Mouse (Mus musculus): ENCODE results near the gene Glp2r.

The Glp2r gene

DNA sequence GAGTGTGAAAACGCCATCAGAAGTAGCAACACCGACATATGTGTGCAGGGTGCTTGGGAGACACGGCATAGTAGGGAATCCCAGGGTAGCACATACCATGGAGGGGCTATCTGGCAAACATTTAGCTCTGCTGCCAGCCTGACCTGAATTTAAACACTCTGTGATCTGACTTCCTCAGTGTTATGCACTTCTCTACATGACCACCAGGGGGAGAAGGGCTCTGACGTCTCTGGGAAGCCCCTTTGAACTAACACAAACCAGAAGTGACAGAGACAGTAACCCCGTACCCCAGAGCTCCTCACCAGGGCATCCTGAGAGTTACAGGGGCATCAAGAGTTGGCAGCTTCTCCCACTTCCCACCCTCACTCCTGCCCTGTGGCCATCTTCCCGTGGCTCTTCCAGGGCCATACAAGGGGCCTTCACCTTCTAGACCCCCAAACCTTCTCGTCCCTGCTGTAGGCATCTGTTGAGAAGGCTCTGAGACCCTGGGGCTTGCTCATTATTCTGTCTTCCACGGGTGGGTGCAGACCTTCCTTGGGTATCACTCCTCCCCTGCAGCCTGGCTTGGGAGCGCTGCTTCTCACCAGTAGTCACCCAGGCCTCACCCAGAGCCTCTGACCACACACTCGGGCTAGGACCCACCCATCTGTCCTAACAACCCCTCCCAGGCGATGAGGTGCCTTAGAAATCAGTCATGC, 113.1 kb downstream of the Glp2r start:
- no peak for DNase-seq

DNA sequence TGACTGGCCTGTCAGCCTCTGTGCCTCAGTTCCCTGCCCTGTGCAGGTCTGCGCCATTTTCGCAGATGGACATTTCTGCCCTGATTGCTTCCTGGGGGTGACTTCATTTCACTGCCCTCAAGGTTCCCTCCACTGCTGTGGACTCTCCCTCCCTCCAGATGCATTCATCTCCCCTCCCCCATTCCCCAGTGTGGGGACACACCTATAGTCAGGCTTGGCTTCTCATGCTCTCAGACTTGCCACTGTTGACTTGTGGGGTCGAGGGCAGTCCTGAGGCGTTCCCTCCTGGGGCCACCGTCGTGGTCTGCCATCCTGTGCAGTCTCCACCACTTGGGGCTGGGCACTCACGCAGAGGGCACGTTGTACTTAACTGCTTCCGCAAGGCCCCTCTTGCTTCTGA, 114.1 kb downstream of the Glp2r start:
- DNase-seq = no peak

DNA sequence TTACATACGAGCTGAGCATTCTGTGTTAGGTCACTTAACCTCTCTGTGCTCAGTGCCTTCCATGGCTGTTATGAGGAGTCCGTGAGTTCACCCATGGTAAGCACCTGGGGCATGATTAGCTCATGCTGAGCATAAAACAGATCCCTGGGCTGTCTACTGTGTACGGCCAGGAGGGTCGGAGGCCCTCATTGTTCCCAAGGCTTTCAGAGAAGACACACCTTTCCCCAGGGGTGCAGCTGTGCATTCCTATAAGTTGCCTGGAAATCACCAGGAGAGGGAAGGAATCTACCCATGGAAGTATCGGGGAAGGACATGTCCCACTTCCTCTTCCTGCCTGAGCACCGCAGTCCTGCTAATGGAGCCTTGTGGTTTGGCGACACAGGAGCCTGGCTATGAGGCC, 114.6 kb downstream of the Glp2r start:
- no peak for DNase-seq

DNA sequence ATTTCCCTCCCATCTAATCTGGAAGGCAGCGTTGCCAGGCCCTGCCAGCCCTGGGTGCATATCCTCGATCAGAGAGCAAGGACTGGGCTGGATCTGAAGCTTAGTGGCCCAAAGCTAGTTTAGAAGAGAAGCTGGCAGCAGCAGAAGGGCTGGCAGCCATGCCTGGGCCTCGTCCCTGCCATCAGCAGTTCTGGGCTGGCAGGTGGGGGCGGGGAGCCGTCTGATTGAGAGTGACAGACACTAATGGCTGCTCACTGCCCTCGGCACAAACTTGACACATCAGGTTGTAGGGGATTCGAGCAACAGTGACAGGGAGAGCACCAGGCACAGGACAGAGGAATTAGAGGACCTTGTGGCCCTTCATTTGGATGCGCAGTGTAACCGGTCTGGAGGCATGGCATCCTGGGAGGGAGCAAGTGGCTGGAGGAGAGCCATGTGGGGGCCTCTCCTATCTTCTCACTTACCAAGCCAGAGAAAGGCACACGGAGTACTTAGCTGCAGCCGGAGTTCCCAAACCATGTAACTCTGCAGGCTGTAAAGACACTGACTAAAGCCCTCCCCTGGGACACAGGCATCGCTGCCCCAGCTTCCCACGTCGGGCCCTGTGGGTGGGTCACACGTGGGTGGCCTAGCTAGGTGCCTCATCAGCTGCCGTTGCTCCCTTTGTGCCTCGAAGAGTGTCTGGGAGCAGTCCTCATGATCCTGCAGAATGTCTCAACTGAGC, 115.6 kb downstream of the Glp2r start:
- DNase-seq = no peak

DNA sequence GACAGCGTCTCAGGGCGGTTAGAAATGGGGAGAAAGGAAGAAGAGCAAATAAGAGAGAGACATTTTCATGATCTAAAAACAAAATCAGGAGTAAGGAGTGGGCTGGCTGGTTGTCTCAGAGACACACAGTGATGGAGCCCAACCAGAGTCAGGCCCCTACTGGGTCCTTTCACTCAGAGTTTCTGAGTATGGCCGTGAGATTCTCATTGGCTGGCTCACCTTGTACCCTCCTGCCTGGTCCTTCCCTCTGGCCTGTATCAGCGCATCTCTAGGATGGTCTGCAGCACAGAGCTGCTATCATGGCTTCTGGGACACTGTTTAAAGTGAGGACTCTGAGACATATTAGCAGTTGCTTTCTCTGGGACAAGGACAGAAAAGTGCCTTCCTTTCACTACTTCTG, 116.4 kb downstream of the Glp2r start:
- no peak for DNase-seq

DNA sequence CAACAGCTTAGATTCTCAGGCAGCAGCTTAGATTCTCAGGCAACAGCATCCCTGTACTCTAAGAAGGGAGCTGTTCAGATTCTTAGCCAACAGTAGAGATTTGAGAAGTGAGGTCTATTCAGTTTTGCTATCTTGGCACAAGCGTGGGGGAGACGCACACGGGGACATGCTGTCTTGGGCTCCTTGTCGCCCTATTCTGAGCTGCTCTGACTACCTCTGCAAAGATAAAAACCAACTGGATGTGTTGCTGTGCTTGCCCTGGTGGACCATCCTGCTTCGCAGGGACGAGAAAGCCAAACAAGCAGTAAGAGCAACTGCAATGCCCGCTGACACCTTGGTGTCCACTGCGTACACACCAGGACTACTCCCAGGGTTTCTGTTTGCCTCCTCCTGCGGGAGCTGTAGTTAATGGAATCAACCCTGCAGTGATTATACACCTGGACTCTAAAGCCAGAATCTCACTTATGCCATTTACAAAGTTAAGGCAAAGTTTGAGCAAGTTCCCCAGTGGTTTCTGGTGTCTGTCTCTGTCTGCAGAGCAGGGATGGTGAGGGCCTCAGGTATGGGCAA, 117.3 kb downstream of the Glp2r start:
- DNase-seq = no peak

DNA sequence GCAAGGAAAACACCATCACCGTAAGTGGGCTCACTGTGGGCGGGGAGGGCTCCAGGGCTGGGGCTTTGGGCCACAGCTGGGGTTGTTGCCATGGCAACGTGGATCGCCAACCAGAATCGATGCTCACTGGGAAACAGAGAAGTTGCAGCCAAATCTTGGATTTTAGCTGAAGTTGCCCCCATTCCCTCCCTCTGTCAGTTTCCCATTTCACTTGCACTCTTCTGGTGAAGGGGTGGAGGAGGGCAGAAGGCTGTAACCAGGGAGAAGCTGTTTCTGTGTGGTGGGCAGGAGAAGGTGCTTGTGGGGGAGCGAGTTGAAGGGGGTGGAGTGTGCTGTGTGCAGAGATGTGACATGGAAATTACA, 118.1 kb downstream of the Glp2r start:
- no peak for DNase-seq

DNA sequence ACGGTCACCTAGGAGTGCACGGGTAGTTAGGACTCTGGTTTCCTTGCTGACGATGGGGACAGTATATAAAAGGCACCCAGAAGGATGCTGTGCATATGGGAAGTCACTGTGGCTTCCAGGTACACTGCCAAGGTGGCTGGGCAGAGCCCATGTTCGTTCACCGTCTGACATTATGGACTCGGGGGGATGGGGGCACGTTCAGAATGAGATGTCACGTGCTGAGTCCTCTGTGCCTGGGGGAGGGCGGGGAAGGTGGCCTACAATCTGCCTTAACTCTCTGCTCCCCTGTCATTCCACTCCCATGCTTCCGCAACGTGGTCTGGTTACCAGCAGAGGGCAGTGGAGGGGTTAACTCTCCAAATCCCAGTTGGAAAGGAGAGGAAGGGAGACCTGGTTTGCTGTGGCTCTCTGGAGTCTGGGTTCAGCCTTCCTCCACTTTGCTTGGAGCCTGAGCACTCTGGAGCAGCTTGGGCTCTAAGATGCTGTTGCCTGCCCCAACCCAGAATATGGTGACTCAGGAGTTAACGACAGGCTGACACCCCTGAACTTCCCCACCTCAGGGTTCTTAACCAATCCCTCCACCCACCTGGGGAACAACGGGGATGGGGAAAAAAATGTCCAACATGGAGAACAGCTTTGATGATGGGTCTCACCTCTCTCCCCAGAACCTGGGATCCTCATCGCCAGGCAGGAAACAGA, 118.6 kb downstream of the Glp2r start:
- peak; percentile 49 for DNase-seq

DNA sequence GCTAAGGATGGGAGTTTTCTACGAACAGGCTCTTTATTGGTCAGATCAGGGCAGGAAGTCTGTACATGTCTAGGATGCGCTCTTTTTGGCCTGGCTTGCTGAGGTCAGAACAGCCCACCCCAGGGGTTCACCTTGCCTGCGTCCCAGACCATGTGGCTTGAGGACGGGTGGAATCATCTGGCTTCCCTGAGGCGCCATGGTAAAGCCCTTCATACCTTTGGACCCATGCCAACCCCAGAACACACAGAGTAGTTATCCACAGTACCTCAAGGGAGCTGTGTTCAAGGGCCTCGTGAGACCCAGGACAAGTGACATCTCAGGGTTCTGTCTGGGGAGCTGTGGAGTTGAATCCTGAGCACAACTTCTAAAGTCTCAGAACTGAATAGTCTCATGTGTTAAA, 119.2 kb downstream of the Glp2r start:
- no peak for DNase-seq

DNA sequence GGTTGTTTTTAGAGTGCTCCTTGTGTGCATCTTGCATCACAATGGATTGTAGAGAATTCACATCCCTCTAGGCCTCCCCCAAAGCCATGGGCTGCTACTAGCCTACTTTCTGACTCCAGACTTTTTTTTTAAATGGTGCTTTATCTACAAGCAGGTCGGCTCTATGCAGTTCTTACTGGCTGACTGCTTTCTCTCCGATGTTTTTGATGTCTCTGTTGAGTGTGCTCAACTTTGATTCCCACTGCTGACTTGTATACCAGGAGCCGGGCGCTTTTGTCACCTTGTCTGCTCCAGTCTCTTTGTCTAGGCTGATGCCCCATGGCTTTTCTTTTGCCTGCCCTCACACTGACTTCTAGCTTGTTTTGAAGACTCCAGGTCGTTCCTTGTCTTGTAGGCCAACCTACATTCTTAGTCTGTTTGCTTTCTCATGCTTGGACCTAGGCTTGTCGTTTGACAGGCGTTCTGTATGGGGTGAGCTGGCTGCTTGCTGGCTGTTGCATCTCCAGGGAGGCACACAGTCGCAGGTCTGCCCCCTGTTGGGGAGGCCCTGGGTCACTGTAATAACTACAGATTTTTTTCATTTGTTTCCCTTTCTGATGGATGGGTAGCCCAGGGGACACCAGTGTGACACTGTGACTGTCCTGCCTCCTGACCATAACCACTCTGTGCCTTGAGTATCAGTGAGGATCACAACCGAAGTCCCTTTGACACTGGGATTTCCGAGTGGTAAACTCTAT, 120.8 kb downstream of the Glp2r start:
- no peak for DNase-seq

DNA sequence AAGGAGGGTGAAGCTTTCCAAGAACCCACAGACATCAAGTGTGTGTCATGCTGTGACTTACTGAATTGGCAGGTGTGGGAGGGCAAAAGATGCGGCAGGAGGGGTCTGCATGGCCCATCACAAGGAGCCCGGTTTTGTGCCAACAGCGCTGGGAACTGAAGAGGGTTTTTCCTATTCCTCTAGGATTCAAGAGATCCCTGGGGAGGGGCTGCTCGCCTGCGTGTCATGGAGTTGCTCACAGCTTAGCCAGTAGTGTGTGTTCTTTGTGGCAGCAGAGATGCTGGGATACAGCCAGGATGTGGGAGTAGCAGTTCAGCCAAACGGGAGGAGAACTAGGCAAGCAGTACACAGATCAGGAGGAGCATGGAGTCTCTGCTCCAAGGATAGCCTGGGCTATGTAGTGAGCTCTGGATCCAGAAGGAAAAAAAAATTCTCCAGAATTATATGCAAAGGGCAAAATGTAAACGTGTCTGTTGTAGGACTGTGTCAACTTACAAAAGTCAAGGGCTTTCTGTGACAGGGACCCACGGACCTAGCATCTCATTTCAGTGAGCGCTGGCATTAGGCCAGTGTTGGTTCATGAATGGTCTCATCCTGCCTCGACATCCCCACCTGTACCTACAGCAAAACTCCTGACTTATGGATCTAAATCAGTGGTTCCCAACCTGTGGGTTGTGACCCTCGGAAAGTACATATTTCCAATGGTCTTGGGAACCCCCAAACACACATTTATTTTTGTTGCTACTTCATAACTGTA, 122.1 kb downstream of the Glp2r start:
- peak; percentile 57 for DNase-seq

DNA sequence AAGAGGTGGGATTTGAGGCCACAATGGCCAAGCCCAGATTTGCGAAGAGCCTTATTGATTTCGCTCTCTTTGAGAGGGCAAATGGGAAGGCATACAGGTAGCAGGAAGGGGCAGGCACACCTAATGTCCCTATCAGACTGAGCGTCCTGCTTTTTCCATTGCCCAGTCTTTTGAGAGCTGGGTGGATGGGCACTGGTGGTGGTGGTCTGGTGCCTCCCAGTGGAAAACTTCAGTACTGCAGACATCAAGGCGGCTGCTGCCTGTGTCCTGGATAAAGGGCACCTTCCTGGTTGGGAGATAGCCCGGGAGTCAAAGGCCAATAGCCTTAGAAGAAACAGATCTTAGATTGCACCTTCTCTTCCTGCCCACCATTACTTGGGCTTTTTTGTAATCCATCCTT, 123.2 kb downstream of the Glp2r start:
- DNase-seq = peak; percentile 56

DNA sequence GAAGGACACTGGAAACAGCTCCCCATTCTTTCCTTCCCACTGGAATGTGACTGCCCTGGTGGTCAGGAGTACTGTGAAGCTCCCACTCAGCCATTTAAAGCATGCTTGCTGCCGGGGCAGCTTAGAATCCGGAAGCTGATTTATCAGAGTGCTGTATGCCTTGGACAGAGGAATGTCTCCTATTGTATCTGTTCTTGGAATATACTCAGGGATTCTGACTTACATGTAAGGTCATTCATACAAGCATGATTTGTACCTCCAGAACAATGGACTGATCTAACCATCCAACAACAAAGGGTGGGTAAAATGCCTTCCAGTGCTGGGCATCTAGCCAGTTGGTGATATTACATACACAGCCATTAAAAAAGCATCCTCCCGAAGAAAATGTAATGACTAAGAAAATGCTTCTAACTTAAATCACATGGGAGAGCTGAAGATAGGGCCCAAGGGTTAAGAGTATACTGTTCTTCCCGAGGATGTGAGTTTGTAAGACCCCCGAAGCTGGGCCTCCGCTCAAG, 126.3 kb downstream of the Glp2r start:
- DNase-seq = no peak

DNA sequence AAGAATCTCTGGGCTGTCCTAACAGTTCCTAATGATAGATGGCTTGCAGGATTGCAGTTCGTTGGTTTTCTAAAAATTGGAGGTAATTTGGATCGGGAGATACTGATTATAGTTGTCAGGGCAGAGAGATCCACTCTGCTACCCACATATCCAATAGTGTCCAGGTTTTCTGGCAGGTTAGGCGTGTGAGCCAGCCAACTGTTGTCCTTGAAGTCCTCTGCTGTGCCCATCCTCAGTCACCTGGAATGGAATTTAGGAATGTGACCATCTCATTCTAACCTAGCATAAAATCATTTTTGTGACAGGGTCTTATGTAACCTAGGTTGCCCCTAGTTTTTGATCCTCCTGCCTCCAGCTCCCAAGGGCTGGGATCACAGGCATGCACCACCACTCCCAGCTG, 127.5 kb downstream of the Glp2r start:
- no peak for DNase-seq

DNA sequence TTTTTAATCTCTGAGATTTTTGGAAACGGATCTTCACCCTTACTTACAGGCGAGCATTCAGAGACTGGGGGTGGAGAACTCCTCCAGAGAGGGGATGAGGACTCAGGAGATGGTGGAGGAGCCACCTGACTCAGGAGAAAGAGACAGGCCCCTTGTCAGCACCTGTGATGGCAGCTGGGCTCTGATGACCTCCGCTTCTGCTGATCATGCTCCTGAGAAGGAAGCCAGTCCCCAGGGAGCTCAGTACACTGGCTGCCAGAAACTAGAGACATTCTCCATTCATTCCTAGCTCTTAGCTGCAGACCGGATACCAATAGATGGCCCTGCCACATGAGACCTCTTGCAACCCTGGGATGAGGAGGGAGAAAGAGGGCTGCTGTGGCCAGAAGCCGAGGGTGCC, 128.1 kb downstream of the Glp2r start:
- no peak for DNase-seq

DNA sequence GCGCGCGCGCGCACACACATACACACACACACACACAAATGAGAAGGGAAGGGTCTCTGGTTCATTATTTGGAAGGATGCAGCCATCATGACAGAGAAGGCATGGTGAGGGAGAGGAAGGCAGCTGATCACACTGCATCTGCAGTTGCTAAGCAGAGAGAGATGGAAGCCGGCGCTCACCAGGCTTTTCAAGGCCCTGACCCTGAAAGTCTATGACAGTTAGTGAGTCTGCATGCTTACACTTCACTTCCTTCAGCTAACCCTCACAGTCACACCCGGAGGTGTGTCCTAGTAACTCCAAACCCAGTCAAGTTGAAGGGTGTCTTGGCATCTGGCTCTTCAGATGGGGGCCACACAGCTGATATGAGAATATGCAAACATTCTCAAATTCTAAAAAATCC, 128.5 kb downstream of the Glp2r start:
- DNase-seq = no peak

DNA sequence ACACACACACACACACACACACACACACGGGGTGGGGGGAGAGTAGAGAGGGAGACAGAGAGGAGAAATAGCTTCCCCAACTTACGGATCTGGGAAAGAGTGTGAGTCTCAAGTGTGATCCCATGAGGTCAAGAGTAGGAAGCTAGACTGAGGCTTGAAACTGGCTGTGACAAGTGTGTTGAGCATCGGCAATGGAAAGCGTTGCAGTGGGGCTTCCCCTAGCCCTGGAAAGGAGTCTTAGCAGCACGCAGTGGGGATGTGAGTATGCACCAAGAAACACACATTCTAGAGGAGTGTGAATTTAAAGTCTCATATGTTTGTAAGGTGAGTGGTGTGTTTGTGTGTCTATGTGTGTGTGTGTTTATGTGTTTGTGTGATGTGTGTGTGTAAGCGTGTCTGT, 130.7 kb downstream of the Glp2r start:
- no peak for DNase-seq

DNA sequence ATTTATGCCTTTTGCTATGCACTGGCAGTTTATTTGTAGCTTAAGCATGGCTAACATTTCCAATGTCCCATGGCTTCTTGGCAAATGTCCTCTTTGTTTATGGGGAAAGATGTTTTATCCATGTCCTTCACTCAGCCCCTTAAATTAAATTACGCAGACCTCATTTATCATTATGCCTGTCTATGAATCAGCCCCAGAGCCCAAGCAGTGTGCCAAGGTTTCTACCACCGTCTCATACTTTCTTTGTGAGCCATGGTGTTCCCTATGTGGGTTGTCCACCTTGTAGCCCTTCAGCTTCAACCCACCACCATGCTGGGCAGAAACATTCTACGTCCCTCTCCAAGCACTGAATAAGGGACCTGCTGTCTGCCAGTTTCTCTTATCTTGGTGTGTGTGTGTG, 132.6 kb downstream of the Glp2r start:
- DNase-seq = no peak

DNA sequence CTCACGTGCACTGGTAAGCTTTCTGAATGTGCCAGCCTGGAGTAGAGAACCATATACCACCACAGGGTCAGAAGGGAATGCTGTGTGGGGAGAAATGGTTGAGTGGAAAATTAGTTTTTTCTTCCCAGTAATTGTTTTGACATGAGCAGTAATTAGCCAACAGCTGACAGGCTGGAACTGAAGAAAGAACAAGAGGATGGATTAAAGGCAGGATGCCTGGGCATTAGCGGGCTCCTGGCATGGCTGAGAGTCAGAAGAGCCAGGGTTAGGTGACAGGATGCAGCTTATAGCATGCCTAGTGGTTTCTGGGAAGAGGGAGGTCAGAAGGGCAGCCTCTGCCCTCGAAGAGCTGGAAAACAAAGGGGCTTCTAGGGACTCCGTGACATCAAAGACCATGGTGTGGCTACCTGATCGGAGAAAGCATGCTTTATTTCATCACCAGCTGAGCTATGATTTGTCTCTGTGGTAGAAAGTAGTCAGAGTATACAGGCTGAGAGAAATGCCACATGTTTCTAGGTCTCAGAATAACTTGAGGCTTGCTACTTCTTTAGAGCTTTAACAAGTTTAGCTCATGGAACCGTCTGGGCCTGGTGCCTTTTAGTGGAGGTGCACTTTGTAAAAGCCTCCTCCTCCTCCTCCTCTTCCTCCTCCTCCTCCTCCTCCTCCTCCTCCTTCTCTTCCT, 133.9 kb downstream of the Glp2r start:
- DNase-seq = no peak

DNA sequence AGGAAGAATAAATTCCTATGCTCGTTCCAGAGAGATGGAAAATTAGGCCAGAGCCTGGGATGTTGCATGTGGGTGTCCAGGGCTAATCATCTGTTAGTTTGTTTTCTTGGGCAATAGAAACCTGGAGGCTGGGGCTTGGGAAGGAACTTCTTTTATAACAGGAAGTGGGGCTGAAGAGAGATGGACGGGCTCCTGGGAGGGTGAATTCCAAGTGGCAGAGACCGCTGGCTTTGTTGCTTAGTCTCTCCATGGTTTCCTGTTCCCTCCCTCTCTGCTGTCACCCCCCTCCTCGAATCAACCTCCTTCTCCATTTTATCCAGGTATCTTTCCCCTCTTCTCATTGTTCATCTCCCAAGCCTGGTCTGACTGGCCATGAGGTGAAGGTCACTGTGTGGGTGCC, 134.8 kb downstream of the Glp2r start:
- DNase-seq = no peak

DNA sequence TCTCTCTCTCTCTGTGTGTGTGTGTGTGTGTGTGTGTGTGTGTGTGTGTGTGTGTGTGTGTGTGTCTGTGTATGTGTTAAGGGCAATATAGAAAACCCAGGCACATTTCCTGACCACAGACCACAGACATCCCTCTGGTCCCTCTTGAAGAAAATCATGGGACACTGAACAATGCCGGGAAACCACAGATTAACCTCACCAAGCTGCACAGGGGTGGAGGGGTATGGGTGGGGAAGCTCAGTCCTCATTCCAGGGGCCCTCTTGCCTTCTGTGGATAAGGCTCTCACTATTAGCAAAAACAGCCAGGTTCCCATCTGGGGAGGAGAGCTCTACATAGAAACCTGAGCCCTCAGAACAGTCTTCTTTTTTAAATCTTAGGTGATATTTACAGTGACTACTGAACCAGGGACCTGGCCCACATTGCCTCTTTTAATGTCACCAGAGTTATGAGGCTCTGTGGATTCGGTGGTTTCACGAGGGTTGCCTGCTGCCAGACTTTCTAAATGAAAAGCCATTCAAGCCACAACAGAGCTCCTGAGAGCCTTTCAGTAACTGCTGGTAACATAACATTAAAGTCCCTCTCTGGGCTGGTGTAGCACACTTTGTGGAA, 137.2 kb downstream of the Glp2r start:
- DNase-seq = no peak

All from right cerebral cortex, postnatal 25 days (tissue).